Mouse (Mus musculus) ES-CJ7 (cell line): ENCODE data around the gene Frmd5.

ENCODE experiments used
- DNase-seq: peaks from one replicate; pipeline ENCODE4 v3.0.0; 2011; ENCODE audit warnings: low read depth, low spot score

Gene Frmd5

GRCm38 (mm10) chr2:121621262-121622163, 185.4 kb downstream of the Frmd5 start:
- peak; percentile 23 for DNase-seq

- no peak for DNase-seq
Measured at GRCm38 (mm10) chr2:121620582-121621261, 186.2 kb downstream of the Frmd5 start.

GRCm38 (mm10) chr2:121615199-121615559, 191.7 kb downstream of the Frmd5 start:
- DNase-seq = no peak

GRCm38 (mm10) chr2:121614483-121615198, 192.2 kb downstream of the Frmd5 start:
- DNase-seq = no peak

GRCm38 (mm10) chr2:121612112-121612511, 194.8 kb downstream of the Frmd5 start:
- DNase-seq = no peak

GRCm38 (mm10) chr2:121610008-121610884, 196.6 kb downstream of the Frmd5 start:
- DNase-seq = no peak

- no peak for DNase-seq
Measured at GRCm38 (mm10) chr2:121609141-121609724, 197.7 kb downstream of the Frmd5 start.

- no peak for DNase-seq
Measured at GRCm38 (mm10) chr2:121602397-121602796, 204.5 kb downstream of the Frmd5 start.

- DNase-seq = no peak
Measured at GRCm38 (mm10) chr2:121601543-121601942, 205.3 kb downstream of the Frmd5 start.

GRCm38 (mm10) chr2:121600736-121601135, 206.2 kb downstream of the Frmd5 start:
- DNase-seq = no peak

GRCm38 (mm10) chr2:121598249-121598648, 208.6 kb downstream of the Frmd5 start:
- no peak for DNase-seq

GRCm38 (mm10) chr2:121596621-121597020, 210.3 kb downstream of the Frmd5 start:
- DNase-seq = no peak

- no peak for DNase-seq
Measured at GRCm38 (mm10) chr2:121594660-121595291, 212.1 kb downstream of the Frmd5 start.

GRCm38 (mm10) chr2:121594131-121594530, 212.8 kb downstream of the Frmd5 start:
- DNase-seq = no peak

- DNase-seq = no peak
Measured at GRCm38 (mm10) chr2:121588309-121588694, 218.6 kb downstream of the Frmd5 start.

- no peak for DNase-seq
Measured at GRCm38 (mm10) chr2:121587523-121588308, 219.2 kb downstream of the Frmd5 start.

- DNase-seq = no peak
Measured at GRCm38 (mm10) chr2:121584705-121585104, 222.2 kb downstream of the Frmd5 start.

- no peak for DNase-seq
Measured at GRCm38 (mm10) chr2:121583468-121584116, 223.3 kb downstream of the Frmd5 start.

- no peak for DNase-seq
Measured at GRCm38 (mm10) chr2:121582809-121583376, 224.0 kb downstream of the Frmd5 start.
